Mouse (Mus musculus) forebrain, embryonic 16.5 days (tissue): ENCODE results near the gene Cemip. TPM values are rescaled to one million over a fixed set of nuclear protein-coding genes. Genes with fewer than 3 reads are reported as not detected.
A peak's percentile ranks its signal among the peaks of the same experiment; 100 is the strongest.

Experiments used
- ATAC-seq: fragments of 200-750 bp; cut with Nextera tagmentation; 2 replicates; pipeline ENCODE4 v1.8.0; 2017; ENCODE audit warnings: mild to moderate bottlenecking, moderate library complexity
- H3K27ac ChIP-seq: fragments of 300-500 bp; sonication (generic); 2 replicates; pipeline ENCODE4 v1.5.1; 2014; ENCODE audit warnings: low read length, control low read depth
- H3K27me3 ChIP-seq: fragments of 300-500 bp; sonication (generic); replicated peaks from 2 replicates; pipeline ENCODE4 v1.6.1; 2014; ENCODE audit warnings: low read length; ENCODE audit not compliant: control insufficient read depth, insufficient read depth
- H3K36me3 ChIP-seq: fragments of 300-500 bp; sonication (generic); 2 replicates; pipeline ENCODE4 v1.6.1; 2014; ENCODE audit not compliant: control insufficient read depth, insufficient read depth
- H3K4me1 ChIP-seq: fragments of 300-500 bp; sonication (generic); replicated peaks from 2 replicates; pipeline ENCODE4 v1.6.1; 2014; ENCODE audit warnings: low read length; ENCODE audit not compliant: control insufficient read depth, insufficient read depth
- H3K4me2 ChIP-seq: fragments of 300-500 bp; sonication (generic); 2 replicates; pipeline ENCODE4 v1.6.1; 2014; ENCODE audit warnings: mild to moderate bottlenecking, low read length, control low read depth
- H3K4me3 ChIP-seq: fragments of 300-500 bp; sonication (generic); replicated peaks from 2 replicates; pipeline ENCODE4 v1.5.1; 2014; ENCODE audit warnings: mild to moderate bottlenecking, low read length, control low read depth
- H3K9ac ChIP-seq: fragments of 300-500 bp; sonication (generic); replicated peaks from 2 replicates; pipeline ENCODE4 v1.6.1; 2014; ENCODE audit warnings: low read depth, low read length, control low read depth
- H3K9me3 ChIP-seq: fragments of 300-500 bp; sonication (generic); 2 replicates; pipeline ENCODE4 v1.6.1; 2016; ENCODE audit warnings: low read length; ENCODE audit not compliant: control insufficient read depth
- WGBS: fragments of 180-500 bp; shearing (Covaris S2); extraction: QIAGEN DNeasy Blood & Tissue Kit; methylation state at CpG from one replicate; pipeline ENCODE4 v1.1.7; 2014; 5-methylcytosine and 5-hydroxymethylcytosine counted together
- polyA plus RNA-seq: library from polyadenylated mRNA; unstranded; fragments of >200 nt; fragmentation: Nextera tagmentation; extraction: Ambion mirVana; gene quantifications from 2 replicates; pipeline ENCODE4 v1.2.1, GENCODE M21; 2015

Gene Cemip
- polyA plus RNA-seq, 1 experiment from 2014 or later, result 0.60 TPM

- no peaks in the 10 kb centered on the region for H3K9me3 ChIP-seq
- H3K4me3 ChIP-seq, result no peak overlapping the region
- 74% methylated on average over 1 of the region's 1 CpGs for WGBS
- H3K4me1 ChIP-seq, result no peaks in the 10 kb centered on the region
- no peaks in the 10 kb centered on the region for H3K27me3 ChIP-seq
- H3K4me2 ChIP-seq, result no peak overlapping the region
- no peak overlapping the region for H3K27ac ChIP-seq
- H3K9ac ChIP-seq, result no peak overlapping the region
- ATAC-seq, result no peak
- no peaks in the 10 kb centered on the region for H3K36me3 ChIP-seq
These were observed 43.6 kb downstream of the Cemip start for GRCm38 (mm10) chr7:84042726-84043125.

DNA sequence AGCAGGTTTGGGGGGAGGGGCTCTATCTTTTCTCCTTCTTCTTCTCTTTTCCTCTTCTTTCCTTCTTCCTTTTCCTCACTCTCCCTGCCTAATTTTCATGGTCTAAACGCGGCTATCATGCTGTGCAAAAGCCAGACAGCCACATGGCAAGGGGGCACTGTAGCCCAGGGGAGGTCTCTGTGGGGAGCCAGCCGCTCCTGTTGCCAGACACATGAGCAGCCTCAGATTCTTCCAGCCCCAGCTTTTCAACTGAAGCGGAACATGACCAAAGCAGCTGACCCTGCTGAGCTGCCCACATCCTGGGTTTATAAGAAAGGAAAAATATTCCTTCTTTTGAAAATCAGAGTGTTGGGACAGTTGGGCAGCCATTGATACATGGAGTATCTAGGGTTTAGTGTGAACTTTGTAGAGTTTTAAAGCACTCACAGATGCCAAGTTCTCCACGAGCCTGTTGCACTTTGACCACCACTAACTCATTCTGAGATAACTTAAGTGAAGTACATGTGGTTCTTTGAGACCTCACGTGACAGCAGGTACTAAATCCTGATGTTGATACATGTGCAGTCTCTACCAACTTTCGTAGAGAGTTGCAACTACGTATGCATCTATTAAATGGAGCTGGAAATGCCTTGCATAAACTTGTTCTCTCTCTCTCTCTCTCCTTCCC is 46.3 kb downstream of the Cemip start:
- H3K27ac ChIP-seq, result no peak overlapping the region
- H3K27me3 ChIP-seq, result no peaks in the 10 kb centered on the region
- no peaks in the 10 kb centered on the region for H3K9me3 ChIP-seq
- ATAC-seq, result no peak
- H3K9ac ChIP-seq, result no peak overlapping the region
- H3K4me1 ChIP-seq, result no peaks in the 10 kb centered on the region
- H3K4me2 ChIP-seq, result no peak overlapping the region
- WGBS, result 73% methylated on average over 8 of the region's 8 CpGs
- H3K36me3 ChIP-seq, result no peaks in the 10 kb centered on the region
- H3K4me3 ChIP-seq, result no peak overlapping the region

DNA sequence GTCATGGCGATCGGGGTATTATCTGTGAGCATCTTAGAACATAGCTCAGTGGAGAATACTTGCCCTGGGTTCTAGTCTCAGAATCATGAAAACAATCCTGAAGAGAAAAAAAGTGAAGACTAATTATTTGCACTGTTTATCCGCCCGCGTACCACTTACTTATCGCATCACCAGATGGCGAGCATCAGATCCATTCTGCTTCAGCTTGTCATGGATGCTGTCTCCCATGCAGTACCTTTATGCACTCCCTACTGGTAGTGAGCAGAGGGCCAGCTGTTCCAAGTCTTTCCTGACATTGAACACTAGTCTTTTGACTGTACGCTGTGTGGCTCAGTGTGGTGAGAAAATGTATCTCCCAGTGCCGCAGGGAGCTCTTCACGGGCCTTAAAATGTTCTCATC is 47.7 kb downstream of the Cemip start:
- no peak for ATAC-seq
- no peaks in the 10 kb centered on the region for H3K9me3 ChIP-seq
- no peak overlapping the region for H3K27ac ChIP-seq
- no peak overlapping the region for H3K4me2 ChIP-seq
- H3K9ac ChIP-seq, result no peak overlapping the region
- no peaks in the 10 kb centered on the region for H3K36me3 ChIP-seq
- H3K4me3 ChIP-seq, result no peak overlapping the region
- H3K27me3 ChIP-seq, result no peaks in the 10 kb centered on the region
- WGBS, result 89% methylated on average over 10 of the region's 10 CpGs
- no peaks in the 10 kb centered on the region for H3K4me1 ChIP-seq

GRCm38 (mm10) chr7:84032831-84033230 is 53.5 kb downstream of the Cemip start:
- H3K4me2 ChIP-seq, result no peak overlapping the region
- H3K36me3 ChIP-seq, result no peaks in the 10 kb centered on the region
- no peak overlapping the region for H3K27ac ChIP-seq
- no peak for ATAC-seq
- H3K9me3 ChIP-seq, result no peaks in the 10 kb centered on the region
- H3K27me3 ChIP-seq, result no peaks in the 10 kb centered on the region
- no peak overlapping the region for H3K9ac ChIP-seq
- 77% methylated on average over 1 of the region's 1 CpGs for WGBS
- H3K4me3 ChIP-seq, result no peak overlapping the region
- peaks cover 5% of the 10 kb centered on the region; the same call in 1 of the 2 replicates for H3K4me1 ChIP-seq

- ATAC-seq, result no peak
- Histone ChIP-seq H3K9ac (no peak overlapping the region), H3K9me3 (no peaks in the 10 kb centered on the region), H3K36me3 (no peaks in the 10 kb centered on the region), H3K4me2 (no peak overlapping the region), H3K27me3 (no peaks in the 10 kb centered on the region), H3K4me1 (peaks cover 12% of the 10 kb centered on the region; the same call in 1 of the 2 replicates), H3K4me3 (no peak overlapping the region), H3K27ac (no peak overlapping the region)
- WGBS, result 63% methylated on average over 3 of the region's 3 CpGs
These were observed 57.1 kb downstream of the Cemip start for GRCm38 (mm10) chr7:84029120-84029771.

- H3K9ac ChIP-seq, result no peak overlapping the region
- no peak overlapping the region for H3K4me3 ChIP-seq
- H3K4me1 ChIP-seq, result peaks cover 12% of the 10 kb centered on the region; the same call in 1 of the 2 replicates
- H3K27ac ChIP-seq, result no peak overlapping the region
- H3K27me3 ChIP-seq, result no peaks in the 10 kb centered on the region
- no peaks in the 10 kb centered on the region for H3K9me3 ChIP-seq
- 88% methylated on average over 4 of the region's 4 CpGs for WGBS
- no peak overlapping the region for H3K4me2 ChIP-seq
- no peak for ATAC-seq
- H3K36me3 ChIP-seq, result no peaks in the 10 kb centered on the region
These were observed 57.9 kb downstream of the Cemip start for GRCm38 (mm10) chr7:84028368-84028767.

DNA sequence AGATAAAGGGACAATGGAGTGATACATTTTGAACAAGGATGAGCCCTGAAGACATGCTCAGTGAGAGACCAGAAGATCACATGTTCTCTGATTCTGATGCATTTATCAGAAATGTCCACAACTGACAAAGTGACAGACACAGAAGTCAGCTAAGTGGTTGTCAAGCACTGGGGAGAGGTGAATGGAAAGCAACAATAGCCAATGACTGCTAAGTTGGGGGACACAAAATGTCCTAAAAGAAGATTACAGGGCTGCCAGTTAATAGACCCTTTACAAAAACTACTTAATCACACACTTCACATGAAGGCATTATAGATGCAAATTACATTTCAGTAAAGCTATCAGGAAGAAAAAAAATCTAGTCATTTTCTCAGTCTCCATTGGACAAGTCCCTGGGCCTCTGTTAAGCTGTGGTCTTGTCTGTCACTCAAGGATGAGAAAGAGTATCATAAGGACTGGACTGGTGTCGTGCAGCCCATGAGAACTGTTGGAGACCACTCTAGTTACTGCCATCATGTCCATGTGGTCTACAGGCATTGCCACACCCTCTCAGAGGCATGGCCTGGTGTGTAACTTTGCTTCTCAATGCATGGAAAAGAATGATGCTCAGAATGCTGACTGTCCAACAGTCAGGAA is 59.2 kb downstream of the Cemip start:
- Histone ChIP-seq H3K9me3 (no peaks in the 10 kb centered on the region), H3K27me3 (no peaks in the 10 kb centered on the region), H3K4me1 (peaks cover 12% of the 10 kb centered on the region; the same call in 1 of the 2 replicates), H3K4me2 (no peak overlapping the region), H3K36me3 (no peaks in the 10 kb centered on the region), H3K4me3 (no peak overlapping the region), H3K27ac (no peak overlapping the region), H3K9ac (no peak overlapping the region)
- peak; percentile 67 for ATAC-seq
- 55% methylated on average over 1 of the region's 1 CpGs for WGBS

- Histone ChIP-seq H3K4me3 (no peak overlapping the region), H3K27me3 (no peaks in the 10 kb centered on the region), H3K4me2 (no peak overlapping the region), H3K9ac (no peak overlapping the region), H3K36me3 (no peaks in the 10 kb centered on the region), H3K27ac (no peak overlapping the region), H3K4me1 (peaks cover 12% of the 10 kb centered on the region; the same call in 1 of the 2 replicates), H3K9me3 (no peaks in the 10 kb centered on the region)
- WGBS, result 67% methylated on average over 4 of the region's 4 CpGs
- no peak for ATAC-seq
These were observed 60.2 kb downstream of the Cemip start for GRCm38 (mm10) chr7:84026090-84026489.

DNA sequence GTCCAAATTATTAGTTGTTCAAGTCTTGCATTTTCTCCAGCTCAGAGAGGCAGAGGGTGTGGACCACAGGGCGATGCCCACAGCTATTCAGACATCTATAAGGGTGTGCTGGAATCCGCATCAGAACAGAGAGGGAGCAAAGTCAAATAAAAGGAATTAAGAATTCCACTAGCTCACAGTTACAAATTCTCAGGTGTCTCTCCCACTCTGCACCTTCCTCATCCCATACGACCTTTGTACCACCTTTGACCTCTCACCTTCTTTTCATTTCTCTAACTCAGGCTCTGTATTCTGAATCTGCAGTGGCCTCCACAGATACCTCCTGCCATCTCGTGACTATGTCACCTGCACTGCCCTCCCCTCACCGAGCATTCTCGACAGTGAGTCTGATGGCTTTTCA is 62.8 kb downstream of the Cemip start:
- ATAC-seq, result no peak
- no peak overlapping the region for H3K4me3 ChIP-seq
- no peak overlapping the region for H3K9ac ChIP-seq
- H3K27me3 ChIP-seq, result no peaks in the 10 kb centered on the region
- no peak overlapping the region for H3K27ac ChIP-seq
- no peaks in the 10 kb centered on the region for H3K36me3 ChIP-seq
- H3K9me3 ChIP-seq, result no peaks in the 10 kb centered on the region
- H3K4me2 ChIP-seq, result no peak overlapping the region
- peaks cover 7% of the 10 kb centered on the region; the same call in 1 of the 2 replicates for H3K4me1 ChIP-seq
- WGBS, result 82% methylated on average over 6 of the region's 6 CpGs
